ENCODE assay signal across 7 mouse cellular contexts in genomic region chrX:74022795-74023187, GRCm38 (mm10). TPM values are rescaled to one million over a fixed set of nuclear protein-coding genes. Genes with fewer than 3 reads are reported as not detected.
DNase-seq lines count a peak whose midpoint lies in the region; ATAC-seq and TF ChIP-seq lines count a peak whose summit lies in the region.

No protein-coding gene starts in this region.

- peak overlapping the region; percentile 85 for H3K9ac ChIP-seq in lung, embryonic 14.5 days
- H3K9ac ChIP-seq in embryonic facial prominence, embryonic 15.5 days = peak overlapping the region; percentile 68; the same call in 1 of the 2 replicates
- peak overlapping the region; percentile 88; the same call in 1 of the 2 replicates for H3K9ac ChIP-seq in intestine, postnatal 0 days (ENCODE audit: low read depth, low read length)

- 29% methylated on average over 5 of the region's 6 CpGs for WGBS in lung, embryonic 14.5 days
- 24% methylated on average over 6 of the region's 6 CpGs for WGBS in embryonic facial prominence, embryonic 15.5 days
- WGBS in intestine, postnatal 0 days = 26% methylated on average over 5 of the region's 6 CpGs
- WGBS in small intestine, adult 2 months = 7% methylated on average over 6 of the region's 6 CpGs

- H3K4me1 ChIP-seq in lung, embryonic 14.5 days (ENCODE audit: insufficient read depth) = no peaks in the 10 kb centered on the region
- H3K4me1 ChIP-seq in embryonic facial prominence, embryonic 15.5 days = peaks cover 12% of the 10 kb centered on the region; the same call in 1 of the 2 replicates
- no peaks in the 10 kb centered on the region for H3K4me1 ChIP-seq in intestine, postnatal 0 days (replicated peaks; ENCODE audit: control insufficient read depth, insufficient read depth, low read length)
- peaks cover 4% of the 10 kb centered on the region; the same call in 1 of the 2 replicates for H3K4me1 ChIP-seq in small intestine, adult 2 months (ENCODE audit: control insufficient read depth, insufficient read depth, insufficient read length, low read length)

- peak overlapping the region; percentile 71 for H3K4me2 ChIP-seq in lung, embryonic 14.5 days
- H3K4me2 ChIP-seq in embryonic facial prominence, embryonic 15.5 days (replicated peaks) = peak overlapping the region; percentile 53
- H3K4me2 ChIP-seq in intestine, postnatal 0 days (replicated peaks; ENCODE audit: low read depth) = peak overlapping the region; percentile 66

- no peak for ATAC-seq in lung, embryonic 14.5 days (ENCODE audit: insufficient read depth)
- ATAC-seq in embryonic facial prominence, embryonic 15.5 days (ENCODE audit: insufficient number of reproducible peaks, low FRiP score, low TSS enrichment, low read depth) = no peak
- ATAC-seq in intestine, postnatal 0 days = no peak
- ATAC-seq in granulocyte monocyte progenitor cell, adult 5-6 weeks (replicated peaks; ENCODE audit: poor library complexity, severe bottlenecking) = no peak

- no peaks in the 10 kb centered on the region for H3K9me3 ChIP-seq in lung, embryonic 14.5 days (ENCODE audit: low read depth, low read length)
- no peaks in the 10 kb centered on the region for H3K9me3 ChIP-seq in embryonic facial prominence, embryonic 15.5 days (replicated peaks)
- no peaks in the 10 kb centered on the region for H3K9me3 ChIP-seq in intestine, postnatal 0 days (ENCODE audit: control insufficient read depth)

- peak overlapping the region; percentile 59 for H3K4me3 ChIP-seq in lung, embryonic 14.5 days (ENCODE audit: low read depth, low read length)
- peak overlapping the region; percentile 61 for H3K4me3 ChIP-seq in embryonic facial prominence, embryonic 15.5 days (replicated peaks)
- peak overlapping the region; percentile 54 for H3K4me3 ChIP-seq in intestine, postnatal 0 days (ENCODE audit: low read depth, low read length)
- H3K4me3 ChIP-seq in small intestine, adult 2 months (ENCODE audit: low read depth, low read length) = peak overlapping the region; percentile 98

- TF ChIP-seq POLR2A in small intestine, adult 2 months (IDR thresholded peaks at IDR 0.05; ENCODE audit: low read depth, low read length) = no peak

- H3K27ac ChIP-seq in lung, embryonic 14.5 days (ENCODE audit: low read depth) = no peak overlapping the region
- H3K27ac ChIP-seq in embryonic facial prominence, embryonic 15.5 days (replicated peaks) = no peak overlapping the region
- H3K27ac ChIP-seq in intestine, postnatal 0 days (ENCODE audit: low read depth, low read length) = no peak overlapping the region
- H3K27ac ChIP-seq in small intestine, adult 2 months (ENCODE audit: insufficient read depth, low read depth, low read length) = no peak overlapping the region; the same call in 1 of the 2 replicates

- H3K36me3 ChIP-seq in lung, embryonic 14.5 days (ENCODE audit: insufficient read depth) = peaks cover 24% of the 10 kb centered on the region
- peaks cover 17% of the 10 kb centered on the region for H3K36me3 ChIP-seq in embryonic facial prominence, embryonic 15.5 days
- H3K36me3 ChIP-seq in intestine, postnatal 0 days (ENCODE audit: control insufficient read depth, insufficient read depth) = no peaks in the 10 kb centered on the region; the same call in 1 of the 2 replicates
- H3K36me3 ChIP-seq in small intestine, adult 2 months (ENCODE audit: control insufficient read depth, insufficient read depth, low read length) = peaks cover 11% of the 10 kb centered on the region

- no peak for DNase-seq in lung, embryonic 14.5 days
- no peak for DNase-seq in lung, postnatal 4 days
- DNase-seq in layer of hippocampus, adult 9-11 months = no peak

- no peak for TF ChIP-seq CTCF in lung, embryonic 14.5 days (IDR thresholded peaks at IDR 0.05; ENCODE audit: low read depth)
- no peak for TF ChIP-seq CTCF in intestine, postnatal 0 days (IDR thresholded peaks at IDR 0.05; ENCODE audit: low read depth)
- TF ChIP-seq CTCF in small intestine, adult 2 months (IDR thresholded peaks at IDR 0.05; ENCODE audit: extremely low read depth, insufficient read length, insufficient replicate concordance, low read depth, low read length) = no peak

- no peaks in the 10 kb centered on the region for H3K27me3 ChIP-seq in lung, embryonic 14.5 days (ENCODE audit: insufficient read depth, low read length)
- peaks cover 3% of the 10 kb centered on the region; the same call in 1 of the 2 replicates for H3K27me3 ChIP-seq in embryonic facial prominence, embryonic 15.5 days
- H3K27me3 ChIP-seq in intestine, postnatal 0 days (replicated peaks; ENCODE audit: control insufficient read depth, insufficient read depth, low read length) = no peaks in the 10 kb centered on the region
- H3K27me3 ChIP-seq in small intestine, adult 2 months (ENCODE audit: control insufficient read depth, insufficient read depth, low read length) = no peaks in the 10 kb centered on the region

RNA-seq across cellular contexts. Expression of gene Irak1, which starts 0.9 kb away (rescaled TPM):
- 68.3 and 70.0 TPM in 2 replicates for polyA plus RNA-seq in lung, embryonic 14.5 days (2014; fragmentation: Nextera tagmentation; extraction: Ambion mirVana)
- polyA plus RNA-seq in embryonic facial prominence, embryonic 15.5 days (2015; fragmentation: Nextera tagmentation; extraction: Ambion mirVana) = 63.9 and 73.2 TPM in 2 replicates
- 21.6 and 22.7 TPM in 2 replicates for polyA plus RNA-seq in intestine, postnatal 0 days (2015; fragmentation: Nextera tagmentation; extraction: Ambion mirVana)
- 85.9 and 96.8 TPM in 2 replicates for polyA plus RNA-seq in small intestine, adult 2 months (2012; rRNA removed)
- 101 and 122 TPM in 2 replicates for total RNA-seq in granulocyte monocyte progenitor cell, adult 5-6 weeks (2014; fragmentation: Nextera tagmentation)
- 54.8 and 60.7 TPM in 2 replicates for total RNA-seq in granulocyte monocyte progenitor cell, adult 5-6 weeks (2017)

RNA-seq across cellular contexts. Expression of gene Hcfc1, which starts 56.6 kb away (rescaled TPM):
- polyA plus RNA-seq in lung, embryonic 14.5 days (2014; fragmentation: Nextera tagmentation; extraction: Ambion mirVana) = 73.6 and 81.3 TPM in 2 replicates
- polyA plus RNA-seq in embryonic facial prominence, embryonic 15.5 days (2015; fragmentation: Nextera tagmentation; extraction: Ambion mirVana) = 43.0 and 49.5 TPM in 2 replicates
- polyA plus RNA-seq in intestine, postnatal 0 days (2015; fragmentation: Nextera tagmentation; extraction: Ambion mirVana) = 19.0 and 22.6 TPM in 2 replicates
- polyA plus RNA-seq in small intestine, adult 2 months (2012; rRNA removed) = 38.2 and 53.4 TPM in 2 replicates
- total RNA-seq in granulocyte monocyte progenitor cell, adult 5-6 weeks (2014; fragmentation: Nextera tagmentation) = 114 and 140 TPM in 2 replicates
- 55.5 and 63.3 TPM in 2 replicates for total RNA-seq in granulocyte monocyte progenitor cell, adult 5-6 weeks (2017)
